Mouse (Mus musculus) cerebellum, adult 2 months (tissue): ENCODE measurements around the gene Mfap2.

Source experiments
- CTCF ChIP-seq: fragments of 200-500 bp; IDR thresholded peaks from 2 replicates; pipeline ENCODE4 v1.5.1; 2011; ENCODE audit warnings: low read depth, mild to moderate bottlenecking, control low read depth, low read length, moderate library complexity, borderline replicate concordance; ENCODE audit not compliant: insufficient read depth
- POLR2A ChIP-seq: fragments of 200-500 bp; IDR thresholded peaks from 2 replicates; pipeline ENCODE4 v1.6.1; 2011; ENCODE audit warnings: low read length, control low read depth, borderline replicate concordance; ENCODE audit not compliant: insufficient read depth

DNA sequence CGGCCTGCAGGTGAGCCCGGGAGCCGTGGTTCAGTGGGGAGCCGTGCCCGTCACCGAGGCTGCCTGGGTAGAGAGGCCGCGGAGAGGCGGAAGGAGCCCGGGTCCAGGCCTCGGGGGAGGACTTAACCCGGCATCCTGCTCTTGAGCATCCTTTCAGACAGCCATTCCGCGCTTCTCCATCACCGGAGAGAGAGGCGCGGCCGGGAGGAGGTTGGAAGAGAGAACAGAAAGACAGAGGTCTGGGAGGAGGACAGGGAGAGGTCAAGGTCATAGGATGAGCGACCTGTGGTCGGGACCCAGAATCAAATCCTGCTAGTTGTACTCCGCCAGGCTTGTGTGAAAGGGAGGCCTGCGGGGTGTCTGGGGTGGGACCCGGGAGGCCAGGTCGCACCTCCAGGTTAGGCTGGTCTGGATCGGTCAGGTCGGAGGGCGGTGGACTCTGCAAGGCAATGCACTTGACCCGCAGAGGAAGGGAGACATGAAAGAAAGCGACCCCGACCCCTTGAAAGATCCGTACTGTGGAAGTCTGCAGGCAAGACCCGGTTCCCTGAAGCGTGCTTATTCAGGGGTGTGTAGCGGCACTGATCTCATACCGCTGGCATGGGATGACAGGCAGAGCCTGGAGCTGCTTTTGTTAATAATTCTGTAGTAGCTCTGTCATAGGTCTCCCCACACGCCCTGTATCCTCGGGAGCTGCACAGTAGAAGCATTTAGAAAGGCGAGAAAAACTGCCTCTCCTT lies 48.6 kb upstream of the Mfap2 start:
- no peak for TF ChIP-seq CTCF
- TF ChIP-seq POLR2A = no peak
